19 mouse cellular contexts compared by ENCODE assay signal in the genomic region with DNA sequence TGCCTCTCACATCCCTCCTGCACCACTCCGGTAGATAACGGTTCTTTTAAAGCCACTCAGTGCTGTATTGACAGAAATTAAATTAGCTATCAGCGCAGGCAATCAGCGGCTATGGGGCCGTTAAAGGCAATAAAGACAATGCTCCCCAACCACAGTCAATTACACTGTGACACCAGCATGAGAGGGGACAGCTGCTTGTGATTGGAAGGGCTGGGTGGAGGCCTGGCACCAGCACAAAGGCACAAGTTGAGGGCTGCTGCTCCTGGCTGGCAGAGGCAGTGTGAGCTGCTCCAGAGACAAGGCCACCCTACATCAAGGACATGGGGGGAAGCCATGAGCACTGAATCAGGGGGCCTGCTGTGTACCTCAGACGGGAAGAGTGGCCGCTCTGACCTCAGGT.
DNase-seq lines count a peak whose midpoint lies in the region; ATAC-seq and TF ChIP-seq lines count a peak whose summit lies in the region.
"Had no signal": no experiment of that assay in that cellular context is flagged by ENCODE, and none has a peak within 500 bp of the region (broad histone marks: within the 10 kb centered on the region; RNA-seq: fewer than 3 reads in every experiment).

No protein-coding gene starts in this region.

- no peak overlapping the region for H3K4me3 ChIP-seq in hindbrain, embryonic 13.5 days
- no peak overlapping the region for H3K4me3 ChIP-seq in hindbrain, embryonic 12.5 days
- H3K4me3 ChIP-seq in G1E (ENCODE audit: low read depth, low read length), result peak overlapping the region; percentile 2; the same call in 1 of the 2 replicates
- H3K4me3 ChIP-seq in forebrain, embryonic 16.5 days (replicated peaks; ENCODE audit: low read length), result no peak overlapping the region
- H3K4me3 ChIP-seq: heart, embryonic 10.5 days; liver, embryonic 15.5 days had no signal

- H3K36me3 ChIP-seq in hindbrain, embryonic 13.5 days, result no peaks in the 10 kb centered on the region
- no peaks in the 10 kb centered on the region for H3K36me3 ChIP-seq in hindbrain, embryonic 12.5 days
- H3K36me3 ChIP-seq in G1E (replicated peaks), result no peaks in the 10 kb centered on the region
- no peaks in the 10 kb centered on the region for H3K36me3 ChIP-seq in forebrain, embryonic 16.5 days (ENCODE audit: control insufficient read depth, insufficient read depth)
- H3K36me3 ChIP-seq: heart, embryonic 10.5 days; liver, embryonic 15.5 days had no signal

- H3K4me1 ChIP-seq in hindbrain, embryonic 13.5 days (replicated peaks), result peaks cover 10% of the 10 kb centered on the region
- no peaks in the 10 kb centered on the region for H3K4me1 ChIP-seq in hindbrain, embryonic 12.5 days
- H3K4me1 ChIP-seq in G1E (ENCODE audit: insufficient read depth, low read depth, low read length), result no peaks in the 10 kb centered on the region
- H3K4me1 ChIP-seq in forebrain, embryonic 16.5 days (replicated peaks; ENCODE audit: control insufficient read depth, insufficient read depth, low read length), result peaks cover 4% of the 10 kb centered on the region
- H3K4me1 ChIP-seq: liver, embryonic 15.5 days had no signal

- peak overlapping the region; percentile 18; the same call in 1 of the 2 replicates for H3K27ac ChIP-seq in hindbrain, embryonic 13.5 days
- no peak overlapping the region for H3K27ac ChIP-seq in hindbrain, embryonic 12.5 days
- H3K27ac ChIP-seq in forebrain, embryonic 16.5 days (ENCODE audit: low read length), result no peak overlapping the region
- H3K27ac ChIP-seq: heart, embryonic 10.5 days; hindbrain, embryonic 14.5 days; liver, embryonic 15.5 days had no signal

- 56% methylated on average over 7 of the region's 7 CpGs for WGBS in hindbrain, embryonic 13.5 days
- WGBS in hindbrain, embryonic 12.5 days, result 61% methylated on average over 7 of the region's 7 CpGs
- WGBS in forebrain, embryonic 16.5 days, result 35% methylated on average over 7 of the region's 7 CpGs

- DNase-seq in G1E (ENCODE audit: low spot score), result no peak
- DNase-seq in adrenal gland, adult 2 months, result peak; percentile 64
- no peak for DNase-seq in spleen, postnatal 10 days (ENCODE audit: low spot score in 2 of 2)
- DNase-seq: cerebellum, adult 11 months; cerebellum, postnatal 14 days; lung, postnatal 14 days; right cerebral cortex, postnatal 14 days; spleen, adult 18-20 months; thymus, adult 18-20 months; thymus, postnatal 4 days had no signal

- no peaks in the 10 kb centered on the region for H3K27me3 ChIP-seq in hindbrain, embryonic 13.5 days
- no peaks in the 10 kb centered on the region for H3K27me3 ChIP-seq in hindbrain, embryonic 12.5 days
- H3K27me3 ChIP-seq in G1E (ENCODE audit: insufficient read depth, low read length), result no peaks in the 10 kb centered on the region
- H3K27me3 ChIP-seq in forebrain, embryonic 16.5 days (replicated peaks; ENCODE audit: control insufficient read depth, insufficient read depth, low read length), result no peaks in the 10 kb centered on the region
- H3K27me3 ChIP-seq: liver, embryonic 15.5 days; Patski had no signal

- no peak for TF ChIP-seq CTCF in G1E (IDR thresholded peaks at IDR 0.05; ENCODE audit: low read depth, low read length)

- H3K9ac ChIP-seq in hindbrain, embryonic 13.5 days, result no peak overlapping the region
- no peak overlapping the region for H3K9ac ChIP-seq in hindbrain, embryonic 12.5 days
- H3K9ac ChIP-seq in forebrain, embryonic 16.5 days (replicated peaks; ENCODE audit: low read depth, low read length), result no peak overlapping the region
- H3K9ac ChIP-seq: hindbrain, embryonic 14.5 days; liver, embryonic 15.5 days had no signal

- no peak overlapping the region for H3K4me2 ChIP-seq in hindbrain, embryonic 13.5 days
- H3K4me2 ChIP-seq in hindbrain, embryonic 12.5 days (replicated peaks), result no peak overlapping the region
- H3K4me2 ChIP-seq in forebrain, embryonic 16.5 days (ENCODE audit: low read length), result no peak overlapping the region
- H3K4me2 ChIP-seq: hindbrain, embryonic 14.5 days; liver, embryonic 15.5 days had no signal

- ATAC-seq in hindbrain, embryonic 13.5 days (ENCODE audit: low FRiP score), result no peak
- no peak for ATAC-seq in hindbrain, embryonic 12.5 days (ENCODE audit: low FRiP score)
- ATAC-seq in G1E (ENCODE audit: extremely low read depth, insufficient number of reproducible peaks, low FRiP score, poor library complexity, severe bottlenecking), result no peak
- ATAC-seq in forebrain, embryonic 16.5 days, result peak; percentile 36; the same call in 1 of the 2 replicates
- ATAC-seq in erythroblast, adult 5-6 weeks (replicated peaks; ENCODE audit: low FRiP score, poor library complexity, severe bottlenecking), result no peak
- ATAC-seq: intestine, embryonic 16.5 days; Patski had no signal

- no peaks in the 10 kb centered on the region for H3K9me3 ChIP-seq in hindbrain, embryonic 13.5 days
- H3K9me3 ChIP-seq in hindbrain, embryonic 12.5 days (replicated peaks), result no peaks in the 10 kb centered on the region
- peaks cover 90% of the 10 kb centered on the region for H3K9me3 ChIP-seq in G1E (replicated peaks)
- H3K9me3 ChIP-seq in forebrain, embryonic 16.5 days (ENCODE audit: control insufficient read depth, low read length), result no peaks in the 10 kb centered on the region
- H3K9me3 ChIP-seq: heart, embryonic 10.5 days; liver, embryonic 15.5 days had no signal
